Mouse (Mus musculus) MEL (cell line): ENCODE results near the gene Phxr2. TPM values are rescaled to one million over a fixed set of nuclear protein-coding genes. Genes with fewer than 3 reads are reported as not detected.

ENCODE experiments used
- DNase-seq: peaks from one replicate; pipeline ENCODE4 v3.0.0; 2011; ENCODE audit warnings: low read depth, low spot score
- H3K27ac ChIP-seq: 2 replicates; pipeline ENCODE4 v1.5.1; 2012; ENCODE audit warnings: low read depth, mild to moderate bottlenecking, control low read depth, low read length, moderate library complexity; ENCODE audit not compliant: control insufficient read depth
- H3K27me3 ChIP-seq, 2 experiments: fragments of 150-350 bp in 1 of 2; sonication (generic) in 1 of 2; 2 replicates each; pipeline ENCODE4 v1.6.1; 2012; ENCODE audit warnings: low read length in 2 of 2, mild to moderate bottlenecking in 2 of 2, improper control_type of control experiment in 1 of 2, moderate library complexity in 1 of 2; ENCODE audit not compliant: insufficient read depth in 2 of 2, control insufficient read depth in 1 of 2
- H3K36me3 ChIP-seq, 2 experiments: 2 replicates each; pipeline ENCODE4 v1.6.1; 2012 to 2014; ENCODE audit warnings: low read length in 2 of 2, improper control_type of control experiment in 1 of 2, inconsistent platforms in 1 of 2, mild to moderate bottlenecking in 1 of 2; ENCODE audit not compliant: insufficient read depth in 2 of 2, control insufficient read depth in 1 of 2
- H3K4me1 ChIP-seq, 2 experiments: fragments of 150-350 bp in 1 of 2; sonication (generic) in 1 of 2; 2 replicates each; pipeline ENCODE4 v1.6.1; 2012; ENCODE audit warnings: low read length in 2 of 2, improper control_type of control experiment in 1 of 2, mild to moderate bottlenecking in 1 of 2; ENCODE audit not compliant: insufficient read depth in 2 of 2, control insufficient read depth in 1 of 2
- H3K4me3 ChIP-seq, 2 experiments: fragments of 150-350 bp in 1 of 2; sonication (generic) in 1 of 2; 2 replicates each; pipeline ENCODE4 v1.5.1; 2012; ENCODE audit warnings: low read depth in 2 of 2, low read length in 2 of 2, mild to moderate bottlenecking in 2 of 2, moderate library complexity in 2 of 2, control low read depth in 1 of 2, improper control_type of control experiment in 1 of 2; ENCODE audit not compliant: control insufficient read depth in 1 of 2, insufficient read depth in 1 of 2
- H3K79me2 ChIP-seq: 2 replicates; pipeline ENCODE4 v1.6.1; 2012; ENCODE audit warnings: mild to moderate bottlenecking, low read length, moderate library complexity; ENCODE audit not compliant: control insufficient read depth, poor library complexity, insufficient read depth
- H3K9ac ChIP-seq: 2 replicates; pipeline ENCODE4 v1.6.1; 2012; ENCODE audit warnings: low read depth, mild to moderate bottlenecking, control low read depth, low read length, moderate library complexity; ENCODE audit not compliant: control insufficient read depth, poor library complexity, severe bottlenecking
- H3K9me3 ChIP-seq: fragments of 150-350 bp; sonication (generic); replicated peaks from 2 replicates; pipeline ENCODE4 v1.6.1; 2012; ENCODE audit warnings: mild to moderate bottlenecking, low read length, improper control_type of control experiment, moderate library complexity; ENCODE audit not compliant: insufficient read depth
- CHD2 ChIP-seq: IDR thresholded peaks from 2 replicates; pipeline ENCODE4 v1.6.1; 2011; ENCODE audit warnings: low read length, improper control_type of control experiment
- CTCF ChIP-seq, 3 experiments: IDR thresholded peaks in 2 of 3; conservative IDR thresholded peaks in 1 of 3; 2 replicates each; pipeline ENCODE4 v1.5.1; 2011 to 2012; ENCODE audit warnings: low read length in 3 of 3, low read depth in 2 of 3, mild to moderate bottlenecking in 2 of 3, improper control_type of control experiment in 1 of 3, inconsistent platforms in 1 of 3, mixed read lengths in 1 of 3, moderate library complexity in 1 of 3; ENCODE audit not compliant: control insufficient read depth in 1 of 3, insufficient read depth in 1 of 3, poor library complexity in 1 of 3, severe bottlenecking in 1 of 3
- MAFK ChIP-seq: IDR thresholded peaks from 2 replicates; pipeline ENCODE4 v1.6.1; 2011; ENCODE audit warnings: low read depth, mild to moderate bottlenecking, low read length, improper control_type of control experiment, borderline replicate concordance
- POLR2A ChIP-seq, 2 experiments: IDR thresholded peaks; 2 replicates each; pipeline ENCODE4 v1.6.1; 2011 to 2012; ENCODE audit warnings: low read length in 2 of 2, mild to moderate bottlenecking in 2 of 2, control low read depth in 1 of 2, improper control_type of control experiment in 1 of 2, low read depth in 1 of 2, moderate library complexity in 1 of 2; ENCODE audit not compliant: control insufficient read depth in 1 of 2, insufficient read depth in 1 of 2, poor library complexity in 1 of 2
- POLR2AphosphoS5 ChIP-seq: IDR thresholded peaks from 2 replicates; pipeline ENCODE4 v1.6.1; 2012; ENCODE audit warnings: low read depth, borderline replicate concordance, mild to moderate bottlenecking, inconsistent platforms, low read length, moderate library complexity, mixed read lengths
- RAD21 ChIP-seq: IDR thresholded peaks from 2 replicates; pipeline ENCODE4 v1.6.1; 2011; ENCODE audit warnings: mild to moderate bottlenecking, low read depth, low read length, improper control_type of control experiment
- RCOR1 ChIP-seq: IDR thresholded peaks from 2 replicates; pipeline ENCODE4 v1.6.1; 2012; ENCODE audit warnings: low read depth, mild to moderate bottlenecking, inconsistent platforms, low read length, improper control_type of control experiment
- SMC3 ChIP-seq: IDR thresholded peaks from 2 replicates; pipeline ENCODE4 v1.6.1; 2011; ENCODE audit warnings: low read depth, low read length, improper control_type of control experiment
- TCF12 ChIP-seq: IDR thresholded peaks from 2 replicates; pipeline ENCODE4 v1.6.1; 2014; ENCODE audit warnings: low read depth, mild to moderate bottlenecking, inconsistent platforms, low read length, improper control_type of control experiment, moderate library complexity
- ZNF384 ChIP-seq: IDR thresholded peaks from 2 replicates; pipeline ENCODE4 v1.6.1; 2012; ENCODE audit warnings: low read depth, mild to moderate bottlenecking, inconsistent platforms, low read length, improper control_type of control experiment
- polyA plus RNA-seq, 2 experiments: library from polyadenylated mRNA; stranded (reverse) in 1 of 2; unstranded in 1 of 2; fragments of >175 nt in 1 of 2; fragments of >200 nt in 1 of 2; gene quantifications; 2 replicates each; pipeline versions ENCODE4 v1.2.1 to v1.2.4; 2012; ENCODE audit warnings: low replicate concordance in 2 of 2, low read depth in 1 of 2; ENCODE audit not compliant: insufficient read length in 2 of 2, insufficient read depth in 1 of 2, missing spikeins in 1 of 2
- total RNA-seq: library from RNA; depleted of rRNA; stranded (reverse); fragments of 300-350 nt; gene quantifications from 2 replicates; pipeline ENCODE4 v1.2.3, GENCODE M21; 2012

The Phxr2 gene
- total and polyA plus RNA-seq, 3 experiments, result not detected

DNA sequence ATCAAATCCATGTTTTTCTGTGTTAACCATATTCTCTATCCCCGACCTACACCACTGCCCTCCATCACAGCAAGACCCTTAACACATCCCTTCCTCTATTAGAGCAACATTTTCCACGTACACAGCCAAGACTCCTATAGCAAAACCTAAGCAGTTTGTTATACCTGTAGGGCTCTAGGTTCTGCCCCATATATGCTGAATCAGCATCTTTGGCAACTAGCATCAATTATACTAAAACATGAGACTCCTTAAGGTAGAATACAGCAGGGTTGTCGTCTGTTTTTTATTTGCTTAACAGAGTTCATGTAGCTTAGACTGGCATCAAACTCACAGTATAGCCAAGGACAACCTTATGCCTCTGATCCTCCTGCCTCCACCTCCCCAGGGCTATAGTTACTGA is 20.6 kb downstream of the Phxr2 start:
- TF ChIP-seq RCOR1 (no peak), MAFK (peak; percentile 91), CHD2 (no peak), POLR2A (IDR thresholded peaks at IDR 0.05; ENCODE audit: control insufficient read depth in 1 of 2, insufficient read depth in 1 of 2, low read depth in 1 of 2, low read length in 2 of 2, poor library complexity in 1 of 2) (no peak), SMC3 (no peak)

DNA sequence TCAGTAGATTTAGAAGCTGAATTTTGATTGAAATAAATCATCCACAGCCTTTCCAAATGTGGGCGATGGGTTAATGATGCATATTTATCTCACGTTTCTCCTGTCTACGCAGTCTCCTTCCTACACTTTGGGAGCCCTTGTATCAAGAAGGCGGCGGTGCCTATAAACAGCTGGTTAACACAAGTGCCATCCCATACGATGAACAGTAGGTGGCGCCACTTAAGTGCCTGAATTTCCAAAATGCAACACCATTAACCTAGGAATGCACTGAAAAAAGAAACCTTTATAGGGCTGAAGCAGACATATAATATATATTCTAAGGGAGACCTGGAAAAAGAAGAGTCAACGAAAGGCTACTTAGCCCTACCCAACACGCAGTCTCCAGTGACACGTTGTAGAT is 28.8 kb downstream of the Phxr2 start:
- no peak overlapping the region for H3K27ac ChIP-seq
- H3K79me2 ChIP-seq, result no peaks in the 10 kb centered on the region
- H3K36me3 ChIP-seq, result no peaks in the 10 kb centered on the region
- TF ChIP-seq CTCF (IDR thresholded peaks at IDR 0.05 in 2 of 3, conservative IDR thresholded peaks at IDR 0.05 in 1 of 3; ENCODE audit: control insufficient read depth in 1 of 3, insufficient read depth in 1 of 3, low read depth in 2 of 3, low read length in 3 of 3, poor library complexity in 1 of 3, severe bottlenecking in 1 of 3), result peak; percentile 33 to 57 (median 42); a peak in 5 of 6 replicates
- TF ChIP-seq RAD21, result peak; percentile 34
- no peak for TF ChIP-seq POLR2AphosphoS5
- peak; percentile 37; the same call in 1 of the 2 replicates for TF ChIP-seq SMC3
- peak; percentile 40 for DNase-seq
- no peaks in the 10 kb centered on the region for H3K27me3 ChIP-seq
- no peaks in the 10 kb centered on the region for H3K4me1 ChIP-seq
- H3K9ac ChIP-seq, result no peak overlapping the region
- no peaks in the 10 kb centered on the region for H3K9me3 ChIP-seq
- H3K4me3 ChIP-seq, result no peak overlapping the region

More for the DNA sequence above, 20.6 kb downstream of the Phxr2 start:
- Histone ChIP-seq H3K79me2 (peaks cover 10% of the 10 kb centered on the region), H3K9ac (no peak overlapping the region), H3K4me3 (peak overlapping the region; percentile 21 to 77; a peak in 3 of 4 replicates), H3K36me3 (no peaks in the 10 kb centered on the region; a peak in 1 of 4 replicates), H3K27me3 (no peaks in the 10 kb centered on the region), H3K27ac (no peak overlapping the region), H3K9me3 (no peaks in the 10 kb centered on the region), H3K4me1 (peaks cover 0 to 4% of the 10 kb centered on the region in 2 experiments; a peak in 1 of 4 replicates)
- DNase-seq, result peak; percentile 8

DNA sequence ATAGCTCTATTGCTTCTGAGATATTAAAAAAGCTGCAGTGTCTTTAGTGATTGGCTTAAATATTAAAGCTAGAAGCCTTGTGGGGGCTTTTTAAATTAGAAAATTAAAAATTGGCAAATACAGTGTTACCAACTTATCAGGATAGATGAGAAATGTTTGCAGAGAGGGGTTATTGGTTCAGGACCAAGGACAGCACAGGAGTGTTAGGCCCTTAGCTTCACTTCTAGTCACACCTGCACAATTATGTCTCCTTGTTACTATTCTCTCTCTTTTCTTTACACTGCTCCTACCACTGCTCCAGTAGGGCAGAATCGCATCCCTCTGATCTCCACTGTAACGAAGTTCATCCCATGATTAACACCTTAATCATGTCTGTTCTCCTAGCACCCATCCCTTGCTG is 31.0 kb downstream of the Phxr2 start:
- Histone ChIP-seq H3K4me3 (no peak overlapping the region), H3K79me2 (no peaks in the 10 kb centered on the region), H3K36me3 (no peaks in the 10 kb centered on the region), H3K27me3 (no peaks in the 10 kb centered on the region), H3K9me3 (no peaks in the 10 kb centered on the region), H3K27ac (no peak overlapping the region), H3K4me1 (no peaks in the 10 kb centered on the region), H3K9ac (no peak overlapping the region)
- TF ChIP-seq ZNF384, result no peak
- TF ChIP-seq TCF12, result no peak
- DNase-seq, result peak; percentile 58
